Mouse (Mus musculus) stomach, postnatal 0 days (tissue): ENCODE data around the gene Gm45716.

Experiments
- CTCF ChIP-seq: IDR thresholded peaks from 2 replicates; pipeline ENCODE4 v1.5.1; 2016; ENCODE audit warnings: antibody characterized with exemption, low read depth, mild to moderate bottlenecking, moderate library complexity
- EP300 ChIP-seq: optimal IDR thresholded peaks from 2 replicates; pipeline ENCODE3; 2016; ENCODE audit warnings: antibody characterized with exemption

DNA sequence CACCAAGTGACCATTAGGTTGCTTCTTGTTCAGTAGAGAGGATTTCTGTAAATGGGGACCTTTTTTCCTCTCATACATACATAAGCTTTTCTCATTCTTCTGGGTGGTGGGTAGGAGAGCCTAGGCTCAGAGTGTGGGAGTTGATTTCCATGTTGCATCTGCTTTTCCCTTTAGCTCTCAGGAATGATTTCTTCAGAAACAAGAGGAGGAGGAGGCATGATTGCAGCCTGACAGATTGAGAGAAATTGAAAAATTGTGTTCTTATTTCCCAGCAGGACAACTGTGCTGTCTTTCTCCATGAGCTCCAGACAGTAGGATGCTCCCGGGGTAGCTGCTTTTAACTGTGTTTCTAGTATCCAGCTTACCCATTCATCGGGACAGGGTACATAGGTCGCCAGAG lies 67.1 kb downstream of the Gm45716 start:
- TF ChIP-seq CTCF (no peak), EP300 (no peak)
